Mouse (Mus musculus): ENCODE data around the gene Ogfod3. TPM values are rescaled to one million over a fixed set of nuclear protein-coding genes. Genes with fewer than 3 reads are reported as not detected.
A peak's percentile ranks its signal among the peaks of the same experiment; 100 is the strongest.

Gene Ogfod3
- polyA plus RNA-seq, 1 experiment, result 7.4 TPM

- no peak for DNase-seq
- peaks cover 50% of the 10 kb centered on the region for H3K36me3 ChIP-seq (ENCODE audit: control insufficient read depth, insufficient read depth, low read length)
- no peaks in the 10 kb centered on the region for H3K27me3 ChIP-seq (ENCODE audit: control insufficient read depth, insufficient read depth, low read length)
- TF ChIP-seq POLR2A (IDR thresholded peaks at IDR 0.05; ENCODE audit: control insufficient read depth, extremely low read depth, insufficient read depth, low read length, poor library complexity) (no peak), CTCF (IDR thresholded peaks at IDR 0.05; ENCODE audit: borderline replicate concordance, control insufficient read depth, extremely low read depth, insufficient read depth, low read length, poor library complexity) (no peak)
- no peaks in the 10 kb centered on the region for H3K4me1 ChIP-seq (replicated peaks; ENCODE audit: control insufficient read depth, insufficient read depth, low read length)
- no peak overlapping the region for H3K27ac ChIP-seq (ENCODE audit: control insufficient read depth, insufficient read depth, low read length)
- WGBS, result 95% methylated on average over 6 of the region's 6 CpGs
- no peak overlapping the region for H3K4me3 ChIP-seq (ENCODE audit: control insufficient read depth, insufficient read depth, low read length)
Measured at GRCm38 (mm10) chr11:121221321-121222010, 17.0 kb upstream of the Ogfod3 start.

GRCm38 (mm10) chr11:121220771-121221170 is 16.3 kb upstream of the Ogfod3 start:
- H3K27me3 ChIP-seq (ENCODE audit: control insufficient read depth, insufficient read depth, low read length), result no peaks in the 10 kb centered on the region
- 91% methylated on average over 5 of the region's 5 CpGs for WGBS
- H3K27ac ChIP-seq (ENCODE audit: control insufficient read depth, insufficient read depth, low read length), result no peak overlapping the region
- no peak for DNase-seq
- no peaks in the 10 kb centered on the region for H3K4me1 ChIP-seq (replicated peaks; ENCODE audit: control insufficient read depth, insufficient read depth, low read length)
- no peak overlapping the region for H3K4me3 ChIP-seq (ENCODE audit: control insufficient read depth, insufficient read depth, low read length)
- TF ChIP-seq POLR2A (IDR thresholded peaks at IDR 0.05; ENCODE audit: control insufficient read depth, extremely low read depth, insufficient read depth, low read length, poor library complexity) (no peak), CTCF (IDR thresholded peaks at IDR 0.05; ENCODE audit: borderline replicate concordance, control insufficient read depth, extremely low read depth, insufficient read depth, low read length, poor library complexity) (no peak)
- peaks cover 43% of the 10 kb centered on the region for H3K36me3 ChIP-seq (ENCODE audit: control insufficient read depth, insufficient read depth, low read length)

- no peak overlapping the region for H3K4me3 ChIP-seq (ENCODE audit: control insufficient read depth, insufficient read depth, low read length)
- no peak overlapping the region for H3K27ac ChIP-seq (ENCODE audit: control insufficient read depth, insufficient read depth, low read length)
- no peak for TF ChIP-seq CTCF (IDR thresholded peaks at IDR 0.05; ENCODE audit: borderline replicate concordance, control insufficient read depth, extremely low read depth, insufficient read depth, low read length, poor library complexity)
- no peak for TF ChIP-seq POLR2A (IDR thresholded peaks at IDR 0.05; ENCODE audit: control insufficient read depth, extremely low read depth, insufficient read depth, low read length, poor library complexity)
- H3K4me1 ChIP-seq (replicated peaks; ENCODE audit: control insufficient read depth, insufficient read depth, low read length), result no peaks in the 10 kb centered on the region
- WGBS, result 97% methylated on average over 11 of the region's 11 CpGs
- DNase-seq, result no peak
- peaks cover 33% of the 10 kb centered on the region for H3K36me3 ChIP-seq (ENCODE audit: control insufficient read depth, insufficient read depth, low read length)
- no peaks in the 10 kb centered on the region for H3K27me3 ChIP-seq (ENCODE audit: control insufficient read depth, insufficient read depth, low read length)
Measured at GRCm38 (mm10) chr11:121219776-121220175, 15.3 kb upstream of the Ogfod3 start.

- no peak overlapping the region for H3K4me3 ChIP-seq (ENCODE audit: control insufficient read depth, insufficient read depth, low read length)
- no peaks in the 10 kb centered on the region for H3K4me1 ChIP-seq (replicated peaks; ENCODE audit: control insufficient read depth, insufficient read depth, low read length)
- H3K27ac ChIP-seq (ENCODE audit: control insufficient read depth, insufficient read depth, low read length), result no peak overlapping the region
- H3K27me3 ChIP-seq (ENCODE audit: control insufficient read depth, insufficient read depth, low read length), result no peaks in the 10 kb centered on the region
- no peak for DNase-seq
- TF ChIP-seq POLR2A (IDR thresholded peaks at IDR 0.05; ENCODE audit: control insufficient read depth, extremely low read depth, insufficient read depth, low read length, poor library complexity), result no peak
- TF ChIP-seq CTCF (IDR thresholded peaks at IDR 0.05; ENCODE audit: borderline replicate concordance, control insufficient read depth, extremely low read depth, insufficient read depth, low read length, poor library complexity), result no peak
- peaks cover 4% of the 10 kb centered on the region for H3K36me3 ChIP-seq (ENCODE audit: control insufficient read depth, insufficient read depth, low read length)
- WGBS, result 96% methylated on average over 3 of the region's 3 CpGs
Measured at GRCm38 (mm10) chr11:121216831-121217230, 12.3 kb upstream of the Ogfod3 start.

GRCm38 (mm10) chr11:121203859-121204160 is 701 bp downstream of the Ogfod3 start:
- TF ChIP-seq POLR2A (IDR thresholded peaks at IDR 0.05; ENCODE audit: control insufficient read depth, extremely low read depth, insufficient read depth, low read length, poor library complexity) (no peak), CTCF (IDR thresholded peaks at IDR 0.05; ENCODE audit: borderline replicate concordance, control insufficient read depth, extremely low read depth, insufficient read depth, low read length, poor library complexity) (no peak)
- Histone ChIP-seq H3K4me3 (ENCODE audit: control insufficient read depth, insufficient read depth, low read length) (peak overlapping the region; percentile 91), H3K36me3 (ENCODE audit: control insufficient read depth, insufficient read depth, low read length) (no peaks in the 10 kb centered on the region), H3K27me3 (ENCODE audit: control insufficient read depth, insufficient read depth, low read length) (no peaks in the 10 kb centered on the region), H3K4me1 (replicated peaks; ENCODE audit: control insufficient read depth, insufficient read depth, low read length) (peaks cover 5% of the 10 kb centered on the region), H3K27ac (ENCODE audit: control insufficient read depth, insufficient read depth, low read length) (no peak overlapping the region)
- DNase-seq, result no peak
- WGBS, result under 1% methylated on average over 5 of the region's 5 CpGs

- Histone ChIP-seq H3K36me3 (ENCODE audit: control insufficient read depth, insufficient read depth, low read length) (no peaks in the 10 kb centered on the region), H3K27me3 (ENCODE audit: control insufficient read depth, insufficient read depth, low read length) (no peaks in the 10 kb centered on the region), H3K4me3 (ENCODE audit: control insufficient read depth, insufficient read depth, low read length) (no peak overlapping the region), H3K4me1 (replicated peaks; ENCODE audit: control insufficient read depth, insufficient read depth, low read length) (peaks cover 5% of the 10 kb centered on the region), H3K27ac (ENCODE audit: control insufficient read depth, insufficient read depth, low read length) (no peak overlapping the region)
- 88% methylated on average over 11 of the region's 11 CpGs for whole genome bisulfite sequencing
- TF ChIP-seq CTCF (IDR thresholded peaks at IDR 0.05; ENCODE audit: borderline replicate concordance, control insufficient read depth, extremely low read depth, insufficient read depth, low read length, poor library complexity), result no peak
- no peak for TF ChIP-seq POLR2A (IDR thresholded peaks at IDR 0.05; ENCODE audit: control insufficient read depth, extremely low read depth, insufficient read depth, low read length, poor library complexity)
- DNase-seq, result peak; percentile 28
Measured at GRCm38 (mm10) chr11:121201436-121202198, 2.9 kb downstream of the Ogfod3 start.
